Mouse (Mus musculus): Measurements from ENCODE around the gene Gstm3. TPM values are rescaled to one million over a fixed set of nuclear protein-coding genes. Genes with fewer than 3 reads are reported as not detected.

Gstm3 gene
- polyA plus RNA-seq (2017; shearing (Covaris generic)), result not detected

GRCm38 (mm10) chr3:107968724-107969395 lies at the start of gene Gstm3:
Gene Gstm3, minus strand, starts transcription at chr3:107969283.

GRCm38 (mm10) chr3:108017473-108018189 lies 48.5 kb upstream of the Gstm3 start, which contains the start of gene Gstm1:
Gene Gstm1, minus strand, starts transcription at chr3:108017973.

GRCm38 (mm10) chr3:107986041-107986562 lies 17.0 kb upstream of the Gstm3 start, which contains the start of gene Gstm2:
Gene Gstm2, minus strand, starts transcription at chr3:107986453.

GRCm38 (mm10) chr3:107943239-107943990 lies 25.7 kb downstream of the Gstm3 start, which contains the start of gene Gstm6:
Gene Gstm6, minus strand, starts transcription at chr3:107943749.

GRCm38 (mm10) chr3:107931670-107932069 lies 37.4 kb downstream of the Gstm3 start, which contains the start of gene Gstm7:
Gene Gstm7, minus strand, starts transcription at chr3:107931817.

Other genes starting within 250 kb of the Gstm3 start
- 15.9 TPM for gene Csf1, start 208.8 kb downstream of the Gstm3 start, polyA plus RNA-seq (2017; shearing (Covaris generic))
- gene Eps8l3, start 92.1 kb downstream of the Gstm3 start, polyA plus RNA-seq (2017; shearing (Covaris generic)), result not detected
- not detected for gene Gstm5, start 73.5 kb downstream of the Gstm3 start, polyA plus RNA-seq (2017; shearing (Covaris generic))
- gene Gstm7, start 37.5 kb downstream of the Gstm3 start, polyA plus RNA-seq (2017; shearing (Covaris generic)), result 0.93 TPM
- gene Gstm6, start 25.5 kb downstream of the Gstm3 start, polyA plus RNA-seq (2017; shearing (Covaris generic)), result not detected
- not detected for gene Gstm2, start 17.2 kb upstream of the Gstm3 start, polyA plus RNA-seq (2017; shearing (Covaris generic))
- gene Gstm1, start 48.7 kb upstream of the Gstm3 start, polyA plus RNA-seq (2017; shearing (Covaris generic)), result 3.0 TPM
- gene Gstm4, start 75.6 kb upstream of the Gstm3 start, polyA plus RNA-seq (2017; shearing (Covaris generic)), result 9.9 TPM
- gene Ampd2, start 117.4 kb upstream of the Gstm3 start, polyA plus RNA-seq (2017; shearing (Covaris generic)), result 47.3 TPM
- gene Gnat2, start 123.5 kb upstream of the Gstm3 start, polyA plus RNA-seq (2017; shearing (Covaris generic)), result not detected
- gene Gnai3, start 176.9 kb upstream of the Gstm3 start, polyA plus RNA-seq (2017; shearing (Covaris generic)), result 182 TPM
- gene Gpr61, start 185.6 kb upstream of the Gstm3 start, polyA plus RNA-seq (2017; shearing (Covaris generic)), result not detected
- gene Amigo1, start 217.1 kb upstream of the Gstm3 start, polyA plus RNA-seq (2017; shearing (Covaris generic)), result 1.1 TPM
- gene Cyb561d1, start 231.9 kb upstream of the Gstm3 start, polyA plus RNA-seq (2017; shearing (Covaris generic)), result 22.7 TPM
- gene Atxn7l2, start 241.7 kb upstream of the Gstm3 start, polyA plus RNA-seq (2017; shearing (Covaris generic)), result 15.7 TPM